Mouse (Mus musculus) cerebellum, adult 2 months (tissue): ENCODE results near the gene Pex7.

Experiments
- CTCF ChIP-seq: fragments of 200-500 bp; IDR thresholded peaks from 2 replicates; pipeline ENCODE4 v1.5.1; 2011; ENCODE audit warnings: low read depth, mild to moderate bottlenecking, control low read depth, low read length, moderate library complexity, borderline replicate concordance; ENCODE audit not compliant: insufficient read depth
- POLR2A ChIP-seq: fragments of 200-500 bp; IDR thresholded peaks from 2 replicates; pipeline ENCODE4 v1.6.1; 2011; ENCODE audit warnings: low read length, control low read depth, borderline replicate concordance; ENCODE audit not compliant: insufficient read depth

DNA sequence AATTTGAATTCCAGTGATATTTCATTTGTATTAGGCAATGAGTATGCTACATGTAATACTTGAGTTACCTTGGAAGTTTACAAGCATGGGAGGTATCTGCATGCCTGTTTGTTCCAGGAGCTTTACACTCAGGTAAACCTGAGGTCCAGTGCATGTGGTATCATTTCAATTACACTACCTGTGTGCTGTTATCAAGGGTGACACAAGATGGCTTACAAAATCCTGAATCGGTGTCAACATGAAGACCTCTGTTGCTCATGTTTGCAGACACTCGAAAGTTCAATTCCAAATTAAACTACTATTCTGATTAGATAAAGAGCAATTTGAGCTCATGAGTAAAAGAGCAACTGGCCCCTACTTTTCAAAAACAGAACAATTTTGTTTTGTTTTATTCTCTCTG is 3.0 kb upstream of the Pex7 start:
- TF ChIP-seq POLR2A (no peak), CTCF (no peak)
